Mouse (Mus musculus) bone marrow macrophage, adult 2 months (primary cell): ENCODE data around the gene Npas2.

ENCODE experiments used
- CTCF ChIP-seq: IDR thresholded peaks from 2 replicates; pipeline ENCODE4 v1.5.1; 2012; ENCODE audit warnings: low read depth, mild to moderate bottlenecking, low read length, moderate library complexity
- POLR2A ChIP-seq: IDR thresholded peaks from 2 replicates; pipeline ENCODE4 v1.6.1; 2012; ENCODE audit warnings: mild to moderate bottlenecking, low read depth, low read length, borderline replicate concordance

GRCm38 (mm10) chr1:39398284-39398683 lies 204.8 kb downstream of the Npas2 start:
- TF ChIP-seq CTCF (no peak), POLR2A (no peak)
